Mouse (Mus musculus) cerebellum, adult 11-12 months (tissue): ENCODE data around the gene Dtwd1.
"Not testable (repeated sequence)": the region's sequence is repeated elsewhere in the genome, so short reads cannot be mapped to it uniquely, and the experiment has no call there.

Experiments
- DNase-seq: peaks from one replicate; pipeline ENCODE4 v3.0.0; 2022

The Dtwd1 gene

DNA sequence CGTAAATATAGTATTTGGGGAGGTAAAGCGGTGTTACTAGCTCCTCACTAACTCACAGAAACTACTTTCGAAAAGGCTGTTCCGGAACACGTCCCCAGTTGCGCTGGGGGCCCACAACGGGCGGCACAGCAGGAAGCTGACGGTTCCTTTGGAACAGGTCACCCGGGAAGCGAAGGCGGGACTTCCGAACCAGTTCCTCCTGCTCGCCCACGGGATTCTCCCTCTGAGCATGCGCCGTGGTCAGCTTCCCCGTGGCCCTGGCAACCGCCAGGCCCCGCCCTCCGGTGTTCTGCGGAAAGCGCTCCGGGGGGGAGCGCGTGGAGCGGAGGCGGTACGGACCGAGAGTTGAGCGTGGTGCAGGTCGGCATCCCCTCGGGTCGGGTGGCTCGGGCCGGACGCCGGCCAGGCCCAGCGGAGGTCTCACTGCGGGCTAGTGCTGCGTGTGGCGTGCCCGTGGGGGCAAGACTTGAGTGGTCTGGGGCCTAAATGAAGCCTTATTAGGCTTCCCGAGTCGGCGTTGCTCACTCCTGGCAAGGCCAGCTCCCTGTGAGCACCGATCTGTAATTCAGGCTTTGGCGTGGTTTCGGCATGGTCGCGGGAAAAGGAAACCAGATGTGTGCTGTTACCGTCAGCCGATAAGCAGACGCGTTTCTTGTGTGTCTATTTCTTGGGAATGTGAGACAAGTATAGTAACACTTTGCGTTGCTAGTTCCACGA, at the start of gene Dtwd1, which contains the start of gene Fam227b:
Gene Dtwd1 (plus strand): TSS at position 287 of the 717 bp plus-strand sequence.
Gene Fam227b (minus strand): TSS at position 150 of the 717 bp plus-strand sequence.
- DNase-seq, result peak; percentile 98

GRCm38 (mm10) chr2:126147723-126148122, 4.2 kb upstream of the Dtwd1 start:
- no peak for DNase-seq

GRCm38 (mm10) chr2:126165277-126166018, 13.5 kb downstream of the Dtwd1 start:
- DNase-seq, result no peak

DNA sequence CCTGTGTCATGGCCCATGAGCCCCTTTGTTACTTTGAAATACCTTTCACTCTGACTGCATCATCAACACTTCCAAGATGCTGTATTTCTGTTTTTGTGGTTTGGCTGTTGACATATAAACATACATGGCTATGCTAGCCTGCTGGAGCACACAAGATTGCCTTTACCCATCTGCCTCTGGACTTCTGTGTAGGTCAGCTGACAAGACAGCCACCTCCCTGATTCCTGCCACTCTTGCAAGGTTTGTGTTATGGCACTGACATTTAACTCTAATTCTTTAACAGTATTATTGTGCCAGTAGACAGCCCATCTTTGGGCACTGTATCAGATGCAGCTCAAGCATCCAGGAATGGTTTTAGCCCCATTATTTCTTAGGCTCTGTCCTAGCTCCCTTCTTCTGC, 14.4 kb downstream of the Dtwd1 start:
- no peak for DNase-seq

- DNase-seq, result no peak
Observed at GRCm38 (mm10) chr2:126166848-126167617, 15.1 kb downstream of the Dtwd1 start.

GRCm38 (mm10) chr2:126171427-126171826, 19.5 kb downstream of the Dtwd1 start:
- DNase-seq, result no peak

- no peak for DNase-seq
Observed at GRCm38 (mm10) chr2:126191306-126191705, 39.4 kb downstream of the Dtwd1 start.

DNA sequence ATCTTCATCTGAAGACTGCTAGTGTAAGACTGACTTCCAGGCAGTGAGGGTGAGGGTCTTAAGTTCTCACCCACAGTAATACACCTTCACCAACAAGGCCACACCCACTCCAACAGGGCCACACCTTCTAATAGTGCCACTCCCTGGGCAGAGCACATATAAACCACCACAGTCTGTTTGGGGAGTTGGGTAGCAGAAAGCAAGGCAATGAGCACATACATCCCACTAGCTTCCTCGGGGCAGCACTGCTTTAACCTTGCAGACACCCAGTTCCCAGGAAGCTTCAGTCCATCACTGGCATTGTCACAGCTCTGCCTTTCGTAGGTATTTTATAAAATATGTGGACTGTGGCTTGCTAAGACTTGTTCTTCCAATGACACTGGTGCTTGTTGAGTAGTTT, 40.2 kb downstream of the Dtwd1 start:
- DNase-seq, result no peak

- no peak for DNase-seq
Observed at GRCm38 (mm10) chr2:126195631-126196356, 43.9 kb downstream of the Dtwd1 start.

DNA sequence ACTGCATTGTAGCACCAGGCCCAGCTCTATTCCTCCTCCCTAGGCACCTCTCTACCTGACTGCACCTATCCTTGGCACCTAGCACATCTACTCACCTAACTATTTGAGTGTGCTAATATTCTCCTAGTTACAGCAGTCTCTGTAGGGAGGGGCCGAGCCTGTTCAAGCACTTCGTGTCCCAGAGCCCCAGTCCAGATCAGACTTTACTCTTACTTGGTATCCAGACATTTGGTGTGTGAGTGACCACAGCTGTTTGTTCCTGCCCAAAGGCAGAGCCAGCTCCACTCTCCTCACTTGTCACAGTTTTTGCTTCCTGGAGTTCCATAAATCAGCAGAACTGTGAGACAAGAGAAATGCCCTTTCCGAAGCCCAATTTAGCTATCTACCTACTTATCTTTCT, 47.0 kb downstream of the Dtwd1 start:
- no peak for DNase-seq

- no peak for DNase-seq
Observed at GRCm38 (mm10) chr2:126211011-126211680, 59.2 kb downstream of the Dtwd1 start.

- not testable (repeated sequence) for DNase-seq
Observed at GRCm38 (mm10) chr2:126214800-126215199, 62.9 kb downstream of the Dtwd1 start, which contains the start of gene Gm17555. Gm17555 (plus strand) TSS chr2:126215100.
